Mouse (Mus musculus): ENCODE measurements at regions not wholly inside any gene's neighbourhood (a gene's known extent, or its start where the extent isn't known, plus 50 kb on each side); places are given as distances from the start of the nearest gene placed in this dataset.

GRCm38 (mm10) chr1:73309556-73309955 is 293.8 kb upstream of the Tnp1 start:
- DNase-seq (ENCODE audit: low spot score), result no peak

- DNase-seq (ENCODE audit: low spot score), result no peak
Observed at GRCm38 (mm10) chr1:73308420-73308819, 292.7 kb upstream of the Tnp1 start.

- no peak for DNase-seq (ENCODE audit: low spot score)
Observed at GRCm38 (mm10) chr1:73307194-73307593, 291.5 kb upstream of the Tnp1 start.

- DNase-seq (ENCODE audit: low spot score), result no peak
Observed at GRCm38 (mm10) chr1:73299978-73300688, 284.4 kb upstream of the Tnp1 start.

- DNase-seq (ENCODE audit: low spot score), result no peak
Observed at GRCm38 (mm10) chr1:73285342-73285741, 269.6 kb upstream of the Tnp1 start.

GRCm38 (mm10) chr1:73274480-73274879 is 258.8 kb upstream of the Tnp1 start:
- DNase-seq (ENCODE audit: low spot score), result no peak

GRCm38 (mm10) chr1:73270787-73271391 is 255.2 kb upstream of the Tnp1 start:
- no peak for DNase-seq (ENCODE audit: low spot score)

- no peak for DNase-seq (ENCODE audit: low spot score)
Observed at GRCm38 (mm10) chr1:73269051-73269755, 253.5 kb upstream of the Tnp1 start.

- no peak for DNase-seq (ENCODE audit: low spot score)
Observed at GRCm38 (mm10) chr1:73265009-73265408, 249.3 kb upstream of the Tnp1 start.

GRCm38 (mm10) chr1:73264245-73264644 is 248.5 kb upstream of the Tnp1 start:
- no peak for DNase-seq (ENCODE audit: low spot score)

- DNase-seq (ENCODE audit: low spot score), result no peak
Observed at GRCm38 (mm10) chr1:73259525-73260098, 243.9 kb upstream of the Tnp1 start.

GRCm38 (mm10) chr1:73257263-73257662 is 241.6 kb upstream of the Tnp1 start:
- no peak for DNase-seq (ENCODE audit: low spot score)

GRCm38 (mm10) chr1:73251911-73252356 is 236.2 kb upstream of the Tnp1 start:
- no peak for DNase-seq (ENCODE audit: low spot score)

GRCm38 (mm10) chr1:73244016-73244415 is 228.3 kb upstream of the Tnp1 start:
- no peak for DNase-seq (ENCODE audit: low spot score)

GRCm38 (mm10) chr1:73242290-73242689 is 226.6 kb upstream of the Tnp1 start:
- no peak for DNase-seq (ENCODE audit: low spot score)

GRCm38 (mm10) chr1:73236867-73237266 is 221.2 kb upstream of the Tnp1 start:
- DNase-seq (ENCODE audit: low spot score), result no peak

- DNase-seq (ENCODE audit: low spot score), result no peak
Observed at GRCm38 (mm10) chr1:73233636-73234035, 217.9 kb upstream of the Tnp1 start.

GRCm38 (mm10) chr1:73233041-73233440 is 217.3 kb upstream of the Tnp1 start:
- no peak for DNase-seq (ENCODE audit: low spot score)

- no peak for DNase-seq (ENCODE audit: low spot score)
Observed at GRCm38 (mm10) chr1:73230611-73231010, 214.9 kb upstream of the Tnp1 start.

- DNase-seq (ENCODE audit: low spot score), result no peak
Observed at GRCm38 (mm10) chr1:73227246-73227645, 211.5 kb upstream of the Tnp1 start.

- DNase-seq (ENCODE audit: low spot score), result no peak
Observed at GRCm38 (mm10) chr1:73221863-73222262, 206.2 kb upstream of the Tnp1 start.

- DNase-seq (ENCODE audit: low spot score), result no peak
Observed at GRCm38 (mm10) chr1:73214305-73214946, 198.7 kb upstream of the Tnp1 start.
